Mouse (Mus musculus): ENCODE measurements around the gene Gm4177. TPM values are rescaled to one million over a fixed set of nuclear protein-coding genes. Genes with fewer than 3 reads are reported as not detected.

Gene Gm4177
- polyA plus RNA-seq (2012; rRNA removed; ENCODE audit: low replicate concordance), result not detected in 2 replicates

DNA sequence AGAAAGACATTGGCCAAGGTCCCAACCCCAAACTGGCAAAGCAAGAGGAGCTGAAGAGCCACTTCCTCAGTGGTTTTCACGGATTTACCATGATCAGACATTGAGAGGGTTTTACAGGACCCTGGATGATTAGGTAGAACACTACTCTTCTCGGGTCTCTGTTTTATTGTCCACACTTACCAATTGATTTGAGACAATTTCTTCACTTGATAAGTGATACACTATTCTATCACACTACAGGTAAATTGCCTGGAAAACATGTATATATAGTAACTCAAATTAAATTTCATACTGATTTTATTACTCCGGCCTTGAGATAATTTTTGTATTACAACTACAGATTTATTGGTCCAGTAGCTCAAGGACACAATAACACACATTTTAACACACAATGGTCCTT is at the start of gene Gm4177:
Gene Gm4177, minus strand, starts transcription at position 101 of the 400 bp plus-strand sequence.

DNA sequence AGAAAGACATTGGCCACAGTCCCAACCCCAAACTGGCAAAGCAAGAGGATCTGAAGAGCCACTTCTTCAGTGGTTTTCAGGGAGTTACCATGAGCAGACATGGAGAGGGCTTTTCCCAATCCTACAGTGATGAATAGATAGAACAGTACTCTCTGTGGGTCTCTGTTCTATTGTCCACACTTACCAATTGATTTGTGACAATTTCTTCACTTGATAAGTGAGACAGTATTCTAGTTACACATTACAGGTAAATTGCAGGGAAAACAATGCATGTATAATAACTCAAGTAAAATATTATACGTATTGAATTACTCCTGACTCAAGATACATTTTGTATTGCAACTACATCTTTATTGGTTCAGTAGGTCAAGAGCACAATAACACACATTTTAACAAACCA is 47.6 kb upstream of the Gm4177 start, which contains the start of gene Gm5725:
Gene Gm5725, minus strand, starts transcription at position 101 of the 400 bp plus-strand sequence.

DNA sequence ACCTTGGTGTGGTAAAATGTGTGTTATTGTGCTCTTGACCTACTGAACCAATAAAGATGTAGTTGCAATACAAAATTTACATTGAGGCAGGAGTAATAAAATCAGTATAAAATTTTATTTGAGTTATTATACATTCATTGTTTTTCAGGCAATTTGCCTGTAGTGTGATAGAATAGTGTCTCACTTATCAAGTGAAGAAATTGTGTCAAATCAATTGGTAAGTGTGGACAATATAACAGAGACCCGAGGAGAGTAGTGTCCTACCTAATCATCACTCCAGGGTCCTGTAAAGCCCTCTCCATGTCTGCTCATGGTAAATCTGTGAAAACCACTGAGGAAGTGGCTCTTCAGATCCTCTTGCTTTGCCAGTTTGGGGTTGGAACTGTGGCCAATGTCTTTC is 35.5 kb upstream of the Gm4177 start, which contains the start of gene Vmn1r135:
Gene Vmn1r135, plus strand, starts transcription at position 301 of the 400 bp plus-strand sequence.

DNA sequence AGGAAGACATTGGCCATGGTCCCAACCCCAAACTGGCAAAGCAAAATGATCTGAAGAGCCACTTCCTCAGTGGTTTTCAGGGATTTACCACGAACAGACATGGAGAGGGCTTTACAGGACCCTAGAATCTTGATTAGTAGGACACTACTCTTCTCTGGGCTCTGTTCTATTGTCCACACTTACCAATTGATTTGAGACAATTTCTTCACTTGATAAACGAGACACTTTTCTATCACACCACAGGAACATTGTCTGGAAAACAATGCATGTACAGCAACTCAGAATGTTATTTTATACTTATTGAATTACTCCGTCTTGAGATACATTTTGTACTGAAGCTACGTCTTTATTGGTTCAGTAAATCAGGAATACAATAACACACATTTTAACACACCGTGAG is 35.2 kb downstream of the Gm4177 start, which contains the start of gene Gm4175:
Gene Gm4175, minus strand, starts transcription at position 101 of the 400 bp plus-strand sequence.

Other genes starting within 250 kb of the Gm4177 start
- gene Vmn1r132, start 182.6 kb downstream of the Gm4177 start, polyA plus RNA-seq (2012; rRNA removed; ENCODE audit: low replicate concordance), result not detected in 2 replicates
- not detected in 2 replicates for gene Gm4175, start 35.3 kb downstream of the Gm4177 start, polyA plus RNA-seq (2012; rRNA removed; ENCODE audit: low replicate concordance)
- gene Vmn1r135, start 35.6 kb upstream of the Gm4177 start, polyA plus RNA-seq (2012; rRNA removed; ENCODE audit: low replicate concordance), result not detected in 2 replicates
- gene Gm5725, start 47.5 kb upstream of the Gm4177 start, polyA plus RNA-seq (2012; rRNA removed; ENCODE audit: low replicate concordance), result not detected in 2 replicates
- not detected in 2 replicates for gene Gm5891, start 124.6 kb upstream of the Gm4177 start, polyA plus RNA-seq (2012; rRNA removed; ENCODE audit: low replicate concordance)
- gene Vmn1r137, start 197.9 kb upstream of the Gm4177 start, polyA plus RNA-seq (2012; rRNA removed; ENCODE audit: low replicate concordance), result not detected in 2 replicates
- not detected in 2 replicates for gene Vmn1r138, start 232.2 kb upstream of the Gm4177 start, polyA plus RNA-seq (2012; rRNA removed; ENCODE audit: low replicate concordance)

Measured in subcutaneous adipose tissue, adult 2 months (tissue).